23 mouse cellular contexts compared by ENCODE assay signal in genomic region chr1:161912940-161913647, GRCm38 (mm10). TPM values are rescaled to one million over a fixed set of nuclear protein-coding genes. Genes with fewer than 3 reads are reported as not detected.
DNase-seq lines count a peak whose midpoint lies in the region; ATAC-seq and TF ChIP-seq lines count a peak whose summit lies in the region.
"Had no signal": no experiment of that assay in that cellular context is flagged by ENCODE, and none has a peak within 500 bp of the region (broad histone marks: within the 10 kb centered on the region; RNA-seq: fewer than 3 reads in every experiment).

No protein-coding gene starts in this region.

- ATAC-seq in limb, embryonic 14.5 days (ENCODE audit: low FRiP score, low read depth), result no peak
- no peak for ATAC-seq in midbrain, postnatal 0 days (ENCODE audit: low FRiP score)
- ATAC-seq: forebrain, embryonic 15.5 days; Patski had no signal

- DNase-seq in lung, adult 2 months, result peak; percentile 35
- DNase-seq in lung, postnatal 36 days, result no peak
- DNase-seq in urinary bladder, postnatal 14 days (ENCODE audit: low spot score), result peak; percentile 33
- DNase-seq in urinary bladder, postnatal 25 days (ENCODE audit: low spot score), result no peak
- no peak for DNase-seq in limb, embryonic 14.5 days (ENCODE audit: low spot score)
- DNase-seq in midbrain, postnatal 0 days (ENCODE audit: low spot score), result no peak
- no peak for DNase-seq in hindbrain, embryonic 10.5 days (ENCODE audit: low spot score)
- DNase-seq: cerebellum, adult 11-12 months; cerebellum, postnatal 14 days; embryo, embryonic 11 days; gastrocnemius, postnatal 14 days; heart, adult 18-20 months; right cerebral cortex, postnatal 25 days; thymus, postnatal 4 days had no signal

- H3K4me1 ChIP-seq in lung, adult 2 months (ENCODE audit: control insufficient read depth, insufficient read depth, low read length), result no peaks in the 10 kb centered on the region
- H3K4me1 ChIP-seq in limb, embryonic 14.5 days (ENCODE audit: control insufficient read depth, insufficient read depth, low read length), result peaks cover 20% of the 10 kb centered on the region
- no peaks in the 10 kb centered on the region for H3K4me1 ChIP-seq in midbrain, postnatal 0 days (ENCODE audit: insufficient read depth, low read length)
- H3K4me1 ChIP-seq in hindbrain, embryonic 10.5 days (replicated peaks), result peaks cover 5% of the 10 kb centered on the region; the same call in 1 of the 2 replicates
- H3K4me1 ChIP-seq: forebrain, embryonic 15.5 days; neural tube, embryonic 12.5 days had no signal

- no peaks in the 10 kb centered on the region for H3K27me3 ChIP-seq in limb, embryonic 14.5 days (ENCODE audit: control insufficient read depth, insufficient read depth, low read length)
- H3K27me3 ChIP-seq in midbrain, postnatal 0 days (ENCODE audit: insufficient read depth, low read length), result no peaks in the 10 kb centered on the region
- no peaks in the 10 kb centered on the region for H3K27me3 ChIP-seq in hindbrain, embryonic 10.5 days (ENCODE audit: insufficient read depth, poor library complexity, severe bottlenecking)
- H3K27me3 ChIP-seq: forebrain, embryonic 15.5 days; heart, embryonic 13.5 days; neural tube, embryonic 12.5 days; Patski had no signal

- no peak overlapping the region for H3K4me3 ChIP-seq in lung, adult 2 months (replicated peaks; ENCODE audit: extremely low read depth, low read depth, low read length)
- no peak overlapping the region for H3K4me3 ChIP-seq in limb, embryonic 14.5 days (replicated peaks; ENCODE audit: low read length)
- H3K4me3 ChIP-seq in midbrain, postnatal 0 days (ENCODE audit: low read depth, low read length), result no peak overlapping the region
- H3K4me3 ChIP-seq in hindbrain, embryonic 10.5 days, result no peak overlapping the region
- H3K4me3 ChIP-seq: forebrain, embryonic 15.5 days; heart, embryonic 13.5 days; left cerebral cortex, adult 2 months; neural tube, embryonic 12.5 days had no signal

- H3K9ac ChIP-seq in limb, embryonic 14.5 days (ENCODE audit: low read depth, low read length, severe bottlenecking), result no peak overlapping the region
- H3K9ac ChIP-seq in midbrain, postnatal 0 days (replicated peaks; ENCODE audit: low read length, poor library complexity, severe bottlenecking), result no peak overlapping the region
- H3K9ac ChIP-seq: forebrain, embryonic 15.5 days; heart, embryonic 13.5 days; hindbrain, embryonic 14.5 days; liver, embryonic 14.5 days; neural tube, embryonic 12.5 days had no signal

- no peaks in the 10 kb centered on the region for H3K9me3 ChIP-seq in limb, embryonic 14.5 days (ENCODE audit: control insufficient read depth, low read length)
- no peaks in the 10 kb centered on the region for H3K9me3 ChIP-seq in midbrain, postnatal 0 days (ENCODE audit: low read length)
- no peaks in the 10 kb centered on the region for H3K9me3 ChIP-seq in hindbrain, embryonic 10.5 days
- H3K9me3 ChIP-seq: forebrain, embryonic 15.5 days; heart, embryonic 13.5 days; neural tube, embryonic 12.5 days had no signal

- H3K36me3 ChIP-seq in limb, embryonic 14.5 days (ENCODE audit: control insufficient read depth, insufficient read depth, low read length), result no peaks in the 10 kb centered on the region
- H3K36me3 ChIP-seq in midbrain, postnatal 0 days (ENCODE audit: insufficient read depth, low read length), result no peaks in the 10 kb centered on the region
- no peaks in the 10 kb centered on the region for H3K36me3 ChIP-seq in hindbrain, embryonic 10.5 days
- H3K36me3 ChIP-seq: forebrain, embryonic 15.5 days; heart, embryonic 13.5 days; neural tube, embryonic 12.5 days had no signal

- 48% methylated on average over 4 of the region's 4 CpGs for WGBS in lung, adult 2 months
- WGBS in limb, embryonic 14.5 days, result 46% methylated on average over 4 of the region's 4 CpGs
- WGBS in midbrain, postnatal 0 days, result 58% methylated on average over 4 of the region's 4 CpGs
- WGBS in hindbrain, embryonic 10.5 days, result 65% methylated on average over 4 of the region's 4 CpGs

- H3K27ac ChIP-seq in limb, embryonic 14.5 days (replicated peaks; ENCODE audit: low read depth, low read length), result peak overlapping the region; percentile 10; the same call in 1 of the 2 replicates
- no peak overlapping the region for H3K27ac ChIP-seq in midbrain, postnatal 0 days (ENCODE audit: low read depth, low read length)
- H3K27ac ChIP-seq in hindbrain, embryonic 10.5 days, result no peak overlapping the region
- H3K27ac ChIP-seq: forebrain, embryonic 15.5 days; heart, embryonic 13.5 days; hindbrain, embryonic 14.5 days; left cerebral cortex, adult 2 months; liver, embryonic 14.5 days; macrophage; neural tube, embryonic 12.5 days had no signal

- no peak for TF ChIP-seq POLR2A in lung, adult 2 months (IDR thresholded peaks at IDR 0.05; ENCODE audit: borderline replicate concordance, extremely low read depth, low read depth, low read length)
- no peak for TF ChIP-seq POLR2A in limb, embryonic 14.5 days (IDR thresholded peaks at IDR 0.05; ENCODE audit: borderline replicate concordance, extremely low read depth, insufficient read depth, insufficient read length)

- no peak overlapping the region for H3K4me2 ChIP-seq in limb, embryonic 14.5 days (replicated peaks; ENCODE audit: low read depth, low read length, severe bottlenecking)
- H3K4me2 ChIP-seq in midbrain, postnatal 0 days (ENCODE audit: low read depth, low read length, poor library complexity, severe bottlenecking), result no peak overlapping the region
- H3K4me2 ChIP-seq: forebrain, embryonic 15.5 days; heart, embryonic 13.5 days; hindbrain, embryonic 14.5 days; midbrain, embryonic 11.5 days; neural tube, embryonic 12.5 days had no signal

- no peak for TF ChIP-seq CTCF in lung, adult 2 months (IDR thresholded peaks at IDR 0.05; ENCODE audit: insufficient read depth, low read length)
- no peak for TF ChIP-seq CTCF in midbrain, postnatal 0 days (IDR thresholded peaks at IDR 0.05)

RNA-seq across cellular contexts. Expression of gene Suco, which starts 36.6 kb away (rescaled TPM):
- 2.5 and 3.8 TPM in 2 replicates for polyA plus RNA-seq in lung, adult 2 months (2012; rRNA removed)
- polyA plus RNA-seq in limb, embryonic 14.5 days (2012; rRNA removed), result 22.3 and 32.5 TPM in 2 replicates
- 24.5 and 25.2 TPM in 2 replicates for polyA plus RNA-seq in limb, embryonic 14.5 days (2014; fragmentation: Nextera tagmentation; extraction: Ambion mirVana)
- total RNA-seq in midbrain, postnatal 0 days (2014; rRNA removed), result 41.5 and 53.9 TPM in 2 replicates
- 18.3 and 23.8 TPM in 2 replicates for polyA plus RNA-seq in midbrain, postnatal 0 days (2015; fragmentation: Nextera tagmentation; extraction: Ambion mirVana)
- polyA plus RNA-seq in hindbrain, embryonic 10.5 days (2016; fragmentation: Nextera tagmentation; extraction: Ambion mirVana), result 20.6 and 21.9 TPM in 2 replicates

RNA-seq across cellular contexts. Expression of gene Pigc, which starts 55.9 kb away (rescaled TPM):
- 12.8 and 21.7 TPM in 2 replicates for polyA plus RNA-seq in lung, adult 2 months (2012; rRNA removed)
- polyA plus RNA-seq in limb, embryonic 14.5 days (2012; rRNA removed), result 36.9 and 45.4 TPM in 2 replicates
- polyA plus RNA-seq in limb, embryonic 14.5 days (2014; fragmentation: Nextera tagmentation; extraction: Ambion mirVana), result 51.3 and 52.8 TPM in 2 replicates
- total RNA-seq in midbrain, postnatal 0 days (2014; rRNA removed), result 12.1 and 14.5 TPM in 2 replicates
- 22.6 and 26.2 TPM in 2 replicates for polyA plus RNA-seq in midbrain, postnatal 0 days (2015; fragmentation: Nextera tagmentation; extraction: Ambion mirVana)
- 28.7 and 30.3 TPM in 2 replicates for polyA plus RNA-seq in hindbrain, embryonic 10.5 days (2016; fragmentation: Nextera tagmentation; extraction: Ambion mirVana)

Comparison
In these comparisons a context has a peak if more than half of its experiments do, and no peak if none do; other contexts are left out.
1. DNase-seq: peak in lung, adult 2 months (single experiment) and urinary bladder, postnatal 14 days (single experiment); none in lung, postnatal 36 days (single experiment), urinary bladder, postnatal 25 days (single experiment), limb, embryonic 14.5 days (single experiment), midbrain, postnatal 0 days (single experiment) and hindbrain, embryonic 10.5 days (single experiment).